Mouse (Mus musculus): ENCODE data around the gene Ccdc57.

Gene Ccdc57

GRCm38 (mm10) chr11:120951731-120952730 is 19.4 kb upstream of the Ccdc57 start:
- DNase-seq: no peak

- no peak for DNase-seq
These were observed 18.6 kb upstream of the Ccdc57 start for GRCm38 (mm10) chr11:120951237-120951636.

GRCm38 (mm10) chr11:120950281-120951202 is 17.9 kb upstream of the Ccdc57 start:
- peak; percentile 67 for DNase-seq

GRCm38 (mm10) chr11:120949863-120950262 is 17.2 kb upstream of the Ccdc57 start:
- DNase-seq: no peak

- peak; percentile 29 for DNase-seq
These were observed 16.5 kb upstream of the Ccdc57 start for GRCm38 (mm10) chr11:120948861-120949851.

- DNase-seq: no peak
These were observed 15.7 kb upstream of the Ccdc57 start, which contains the start of gene Slc16a3 for GRCm38 (mm10) chr11:120948328-120948727. Gene Slc16a3 (plus strand): TSS chr11:120948480.

- DNase-seq: no peak
These were observed 13.3 kb upstream of the Ccdc57 start for GRCm38 (mm10) chr11:120945926-120946325.

- no peak for DNase-seq
These were observed 12.6 kb upstream of the Ccdc57 start for GRCm38 (mm10) chr11:120945266-120945665.

GRCm38 (mm10) chr11:120940959-120941358 is 8.3 kb upstream of the Ccdc57 start:
- DNase-seq: no peak

GRCm38 (mm10) chr11:120939712-120940341 is 7.2 kb upstream of the Ccdc57 start:
- no peak for DNase-seq

- no peak for DNase-seq
These were observed 6.1 kb upstream of the Ccdc57 start for GRCm38 (mm10) chr11:120938795-120939194.

GRCm38 (mm10) chr11:120937976-120938375 is 5.3 kb upstream of the Ccdc57 start:
- no peak for DNase-seq

GRCm38 (mm10) chr11:120931479-120931878 is 1.2 kb downstream of the Ccdc57 start:
- no peak for DNase-seq

GRCm38 (mm10) chr11:120928468-120928867 is 4.2 kb downstream of the Ccdc57 start:
- no peak for DNase-seq

- DNase-seq: no peak
These were observed 10.1 kb downstream of the Ccdc57 start for GRCm38 (mm10) chr11:120922528-120922927.

GRCm38 (mm10) chr11:120917756-120918155 is 14.9 kb downstream of the Ccdc57 start:
- no peak for DNase-seq

GRCm38 (mm10) chr11:120916477-120916876 is 16.2 kb downstream of the Ccdc57 start:
- DNase-seq: no peak

GRCm38 (mm10) chr11:120913796-120914195 is 18.9 kb downstream of the Ccdc57 start:
- no peak for DNase-seq

- peak; percentile 72 for DNase-seq
These were observed 27.2 kb downstream of the Ccdc57 start for GRCm38 (mm10) chr11:120905430-120905873.

- DNase-seq: no peak
These were observed 28.1 kb downstream of the Ccdc57 start for GRCm38 (mm10) chr11:120904561-120904960.

- no peak for DNase-seq
These were observed 29.4 kb downstream of the Ccdc57 start for GRCm38 (mm10) chr11:120903159-120903850.
